Mouse (Mus musculus): ENCODE measurements around the gene Usp22.
"Not testable (repeated sequence)": the region's sequence is repeated elsewhere in the genome, so short reads cannot be mapped to it uniquely, and the experiment has no call there.

Gene Usp22

GRCm38 (mm10) chr11:61190776-61191175 is 15.9 kb upstream of the Usp22 start:
- no peak for DNase-seq (ENCODE audit: low spot score in 2 of 2)

GRCm38 (mm10) chr11:61183820-61184219 is 9.0 kb upstream of the Usp22 start:
- DNase-seq (ENCODE audit: low spot score in 2 of 2) = no peak

- no peak for DNase-seq (ENCODE audit: low spot score in 2 of 2)
Observed at GRCm38 (mm10) chr11:61181624-61182023, 6.8 kb upstream of the Usp22 start.

GRCm38 (mm10) chr11:61180361-61180760 is 5.5 kb upstream of the Usp22 start:
- DNase-seq (ENCODE audit: low spot score in 2 of 2) = no peak

GRCm38 (mm10) chr11:61176321-61176720 is 1.5 kb upstream of the Usp22 start:
- no peak for DNase-seq (ENCODE audit: low spot score in 2 of 2)

- no peak for DNase-seq (ENCODE audit: low spot score in 2 of 2)
Observed at GRCm38 (mm10) chr11:61175778-61176177, 923 bp upstream of the Usp22 start.

GRCm38 (mm10) chr11:61174291-61174820 is 499 bp downstream of the Usp22 start:
- peak in 1 of 2 experiments; percentile 35 for DNase-seq (ENCODE audit: low spot score in 2 of 2)

- DNase-seq (ENCODE audit: low spot score in 2 of 2) = not testable (repeated sequence)
Observed at GRCm38 (mm10) chr11:61173477-61173876, 1.4 kb downstream of the Usp22 start.

- no peak for DNase-seq (ENCODE audit: low spot score in 2 of 2)
Observed at GRCm38 (mm10) chr11:61170184-61170583, 4.7 kb downstream of the Usp22 start.

- no peak for DNase-seq (ENCODE audit: low spot score in 2 of 2)
Observed at GRCm38 (mm10) chr11:61164881-61165280, 10.0 kb downstream of the Usp22 start.

GRCm38 (mm10) chr11:61164366-61164765 is 10.5 kb downstream of the Usp22 start:
- no peak for DNase-seq (ENCODE audit: low spot score in 2 of 2)

GRCm38 (mm10) chr11:61163341-61163740 is 11.5 kb downstream of the Usp22 start:
- no peak for DNase-seq (ENCODE audit: low spot score in 2 of 2)

GRCm38 (mm10) chr11:61162776-61163175 is 12.1 kb downstream of the Usp22 start:
- DNase-seq (ENCODE audit: low spot score in 2 of 2) = no peak

GRCm38 (mm10) chr11:61161121-61161520 is 13.7 kb downstream of the Usp22 start:
- DNase-seq (ENCODE audit: low spot score in 2 of 2) = no peak

- DNase-seq (ENCODE audit: low spot score in 2 of 2) = no peak
Observed at GRCm38 (mm10) chr11:61159796-61160732, 14.8 kb downstream of the Usp22 start.

GRCm38 (mm10) chr11:61158141-61158540 is 16.7 kb downstream of the Usp22 start:
- no peak for DNase-seq (ENCODE audit: low spot score in 2 of 2)

- peak; percentile 46 to 61 for DNase-seq (ENCODE audit: low spot score in 2 of 2)
Observed at GRCm38 (mm10) chr11:61155727-61156126, 19.1 kb downstream of the Usp22 start.

- DNase-seq (ENCODE audit: low spot score in 2 of 2) = no peak
Observed at GRCm38 (mm10) chr11:61150233-61151001, 24.4 kb downstream of the Usp22 start.

- DNase-seq (ENCODE audit: low spot score in 2 of 2) = peak; percentile 50 to 54
Observed at GRCm38 (mm10) chr11:61147300-61147683, 27.6 kb downstream of the Usp22 start.

GRCm38 (mm10) chr11:61146645-61147299 is 28.1 kb downstream of the Usp22 start:
- no peak for DNase-seq (ENCODE audit: low spot score in 2 of 2)

- no peak for DNase-seq (ENCODE audit: low spot score in 2 of 2)
Observed at GRCm38 (mm10) chr11:61145551-61145950, 29.3 kb downstream of the Usp22 start.

All from right cerebral cortex, adult 2 months (tissue).